Comparison of ENCODE assay signal across 7 mouse cellular contexts in genomic region chr5:125057555-125058266, GRCm38 (mm10). TPM values are rescaled to one million over a fixed set of nuclear protein-coding genes. Genes with fewer than 3 reads are reported as not detected.
A peak's percentile ranks its signal among the peaks of the same experiment; 100 is the strongest.
DNase-seq lines count a peak whose midpoint lies in the region; ATAC-seq and TF ChIP-seq lines count a peak whose summit lies in the region.

No protein-coding gene starts in this region.

- H3K4me1 ChIP-seq in testis, adult 2 months (ENCODE audit: control insufficient read depth, insufficient read depth, low read length), result peaks cover 2% of the 10 kb centered on the region
- H3K4me1 ChIP-seq in forebrain, embryonic 12.5 days, result peaks cover 51% of the 10 kb centered on the region
- H3K4me1 ChIP-seq in liver, embryonic 11.5 days (replicated peaks; ENCODE audit: control insufficient read depth, insufficient read depth, low read length), result peaks cover 72% of the 10 kb centered on the region

- intact Hi-C loops in heart, postnatal 14 days (cut with DNase I), result no loop called here

- no peak for ATAC-seq in forebrain, embryonic 12.5 days (ENCODE audit: low FRiP score)
- no peak for ATAC-seq in liver, embryonic 11.5 days (replicated peaks; ENCODE audit: low FRiP score)
- no peak for ATAC-seq in monocyte, adult 5-6 weeks (replicated peaks; ENCODE audit: insufficient number of reproducible peaks, low FRiP score, low TSS enrichment, poor library complexity, severe bottlenecking)

- DNase-seq in testis, postnatal 14 days (ENCODE audit: low spot score), result no peak
- peak; percentile 57 to 70 for DNase-seq in heart, postnatal 14 days
- peak; percentile 58 for DNase-seq in liver, embryonic 11.5 days (ENCODE audit: low spot score)
- peak; percentile 25 for DNase-seq in naive thymus-derived CD4-positive, alpha-beta T cell, adult 2 months (ENCODE audit: low read depth)

- no peak overlapping the region for H3K27ac ChIP-seq in testis, adult 2 months (ENCODE audit: control insufficient read depth, insufficient read depth, low read depth, low read length)
- H3K27ac ChIP-seq in forebrain, embryonic 12.5 days, result peak overlapping the region; percentile 56
- H3K27ac ChIP-seq in liver, embryonic 11.5 days (ENCODE audit: low read depth, low read length), result peak overlapping the region; percentile 32; the same call in 1 of the 2 replicates

- TF ChIP-seq CTCF in testis, adult 2 months (IDR thresholded peaks at IDR 0.05; ENCODE audit: control insufficient read depth, insufficient read depth, insufficient replicate concordance, low read depth, low read length), result no peak

- WGBS in forebrain, embryonic 12.5 days, result 8% methylated on average over 29 of the region's 29 CpGs
- WGBS in liver, embryonic 11.5 days, result 23% methylated on average over 29 of the region's 29 CpGs

- H3K9me3 ChIP-seq in forebrain, embryonic 12.5 days, result no peaks in the 10 kb centered on the region
- no peaks in the 10 kb centered on the region for H3K9me3 ChIP-seq in liver, embryonic 11.5 days (ENCODE audit: control insufficient read depth, low read length)

- H3K27me3 ChIP-seq in testis, adult 2 months (ENCODE audit: control insufficient read depth, insufficient read depth, low read length), result no peaks in the 10 kb centered on the region
- H3K27me3 ChIP-seq in forebrain, embryonic 12.5 days, result peaks cover 17% of the 10 kb centered on the region
- H3K27me3 ChIP-seq in liver, embryonic 11.5 days (replicated peaks; ENCODE audit: control insufficient read depth, insufficient read depth, low read length), result peaks cover 11% of the 10 kb centered on the region

- peak overlapping the region; percentile 14 for H3K4me3 ChIP-seq in testis, adult 2 months (ENCODE audit: control insufficient read depth, low read depth, low read length)
- H3K4me3 ChIP-seq in forebrain, embryonic 12.5 days (replicated peaks), result peak overlapping the region; percentile 27
- H3K4me3 ChIP-seq in liver, embryonic 11.5 days (ENCODE audit: low read depth, low read length), result peak overlapping the region; percentile 31

- peak overlapping the region; percentile 54 for H3K4me2 ChIP-seq in forebrain, embryonic 12.5 days
- peak overlapping the region; percentile 65 for H3K4me2 ChIP-seq in liver, embryonic 11.5 days

- no peaks in the 10 kb centered on the region for H3K36me3 ChIP-seq in testis, adult 2 months (ENCODE audit: control insufficient read depth, insufficient read depth, low read length)
- H3K36me3 ChIP-seq in forebrain, embryonic 12.5 days (replicated peaks), result peaks cover 38% of the 10 kb centered on the region
- H3K36me3 ChIP-seq in liver, embryonic 11.5 days (ENCODE audit: control insufficient read depth, insufficient read depth, low read length), result peaks cover 7% of the 10 kb centered on the region; the same call in 1 of the 2 replicates

- TF ChIP-seq POLR2A in testis, adult 2 months (IDR thresholded peaks at IDR 0.05; ENCODE audit: control insufficient read depth, low read depth, low read length), result no peak

- peak overlapping the region; percentile 59 for H3K9ac ChIP-seq in forebrain, embryonic 12.5 days
- peak overlapping the region; percentile 46 for H3K9ac ChIP-seq in liver, embryonic 11.5 days (ENCODE audit: low read depth, low read length)

RNA-seq across cellular contexts. Expression of gene Rflna, which starts 54.7 kb away (rescaled TPM):
- 0.19 and 0.76 TPM in 2 replicates for polyA plus RNA-seq in testis, adult 2 months (2012; rRNA removed)
- polyA plus RNA-seq in forebrain, embryonic 12.5 days (2016; fragmentation: Nextera tagmentation; extraction: Ambion mirVana), result 5.8 and 6.7 TPM in 2 replicates
- under 1 TPM; 0.39 to 0.60 TPM for total RNA-seq in heart, postnatal 14 days (2021)
- polyA plus RNA-seq in liver, embryonic 11.5 days (2014; fragmentation: Nextera tagmentation; extraction: Ambion mirVana), result 0.66 and 1.0 TPM in 2 replicates
- not detected in 3 replicates for total RNA-seq in monocyte, adult 5-6 weeks (2017)
